Mouse (Mus musculus) lung, postnatal 0 days (tissue): ENCODE results near the gene Syne2.

Experiments used
- CTCF ChIP-seq: IDR thresholded peaks from 2 replicates; pipeline ENCODE4 v1.5.1; 2016; ENCODE audit warnings: antibody characterized with exemption, mild to moderate bottlenecking
- EP300 ChIP-seq: IDR thresholded peaks from 2 replicates; pipeline ENCODE4 v1.6.1; 2016; ENCODE audit warnings: antibody characterized with exemption, mild to moderate bottlenecking, control low read depth

GRCm38 (mm10) chr12:76109646-76110405 lies 291.9 kb downstream of the Syne2 start:
- TF ChIP-seq CTCF (no peak), EP300 (no peak)
